Mouse (Mus musculus): Measurements from ENCODE around the gene Usp7.
"Not testable (repeated sequence)": the region's sequence is repeated elsewhere in the genome, so short reads cannot be mapped to it uniquely, and the experiment has no call there.

The Usp7 gene

DNA sequence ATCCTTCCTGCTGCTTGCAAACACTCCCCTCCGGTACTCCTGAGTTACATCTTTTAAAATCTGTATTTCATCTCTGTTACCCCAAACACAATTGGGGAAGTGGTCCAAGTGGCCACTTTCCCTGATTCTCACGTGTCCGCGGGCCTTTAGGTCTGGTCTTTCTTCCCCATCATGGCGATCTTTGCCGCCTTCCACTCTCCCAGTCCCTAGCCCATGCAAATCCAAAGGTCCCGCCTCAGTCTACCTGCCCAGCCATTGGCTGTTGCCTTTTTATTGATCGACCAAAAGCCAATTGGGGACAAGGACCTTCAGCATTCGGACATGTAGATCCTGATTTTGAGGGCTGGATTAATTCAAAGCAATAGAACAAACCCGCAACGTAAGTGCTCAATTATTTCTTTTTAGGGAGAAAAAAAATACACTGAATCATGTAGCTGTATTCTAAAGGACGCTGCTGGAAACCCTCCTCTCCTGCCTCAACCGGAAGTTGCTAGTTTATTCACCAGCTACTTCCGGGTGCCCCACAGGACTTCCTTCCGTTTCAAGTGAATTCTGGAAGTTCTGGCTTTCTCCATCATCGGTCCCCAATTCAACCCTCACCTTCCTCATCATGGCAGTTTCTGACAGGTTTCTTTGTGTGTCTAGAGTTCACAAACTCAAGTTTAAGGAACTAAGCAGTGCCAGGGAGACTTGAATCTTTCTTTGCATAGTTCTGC is 8.8 kb downstream of the Usp7 start:
- in situ Hi-C loops (cut with MboI): no loop called here

DNA sequence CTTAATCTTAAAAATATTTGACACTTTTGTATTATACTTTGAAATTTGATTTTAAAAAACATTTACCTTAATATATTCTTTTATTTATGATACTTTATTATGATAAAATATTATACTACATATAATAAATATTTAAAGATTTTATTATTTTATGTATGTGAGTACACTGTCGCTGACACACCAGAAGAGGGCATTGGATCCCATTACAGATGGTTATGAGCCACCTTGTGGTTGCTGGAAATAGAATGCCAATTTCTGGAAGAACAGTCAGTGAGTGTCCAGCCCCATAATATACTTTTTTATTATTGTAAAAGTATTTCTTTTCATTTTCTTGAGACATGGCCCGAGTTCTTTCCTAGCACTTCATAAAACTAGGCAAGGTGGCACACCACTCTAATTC is 10.4 kb downstream of the Usp7 start:
- in situ Hi-C loops (cut with MboI): no loop called here

- in situ Hi-C loops (cut with MboI): no loop called here
Measured at GRCm38 (mm10) chr16:8781191-8781590, 10.9 kb downstream of the Usp7 start.

GRCm38 (mm10) chr16:8780187-8780586 is 11.9 kb downstream of the Usp7 start:
- in situ Hi-C loops (cut with MboI): no loop called here

GRCm38 (mm10) chr16:8778697-8779096 is 13.4 kb downstream of the Usp7 start:
- in situ Hi-C loops (cut with MboI): no loop called here

DNA sequence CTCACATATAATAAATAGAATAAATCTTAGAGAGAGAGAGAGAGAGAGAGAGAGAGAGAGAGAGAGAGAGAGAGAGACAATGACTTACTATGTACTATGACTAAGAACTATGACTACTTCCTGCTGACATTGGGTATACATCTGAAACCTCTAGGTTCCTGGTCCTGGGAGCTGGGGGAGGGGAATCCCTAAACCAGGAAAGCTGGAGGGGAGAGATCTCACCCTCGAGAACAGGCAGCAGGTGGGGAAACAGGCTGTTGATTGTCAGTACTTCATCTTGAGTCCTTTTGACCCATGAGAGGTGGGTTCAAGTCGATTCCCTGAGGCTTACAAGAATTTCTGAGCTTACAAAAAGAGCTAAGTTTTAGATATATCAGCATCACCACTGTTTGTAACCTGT is 14.9 kb downstream of the Usp7 start:
- in situ Hi-C loops (cut with MboI): no loop called here

DNA sequence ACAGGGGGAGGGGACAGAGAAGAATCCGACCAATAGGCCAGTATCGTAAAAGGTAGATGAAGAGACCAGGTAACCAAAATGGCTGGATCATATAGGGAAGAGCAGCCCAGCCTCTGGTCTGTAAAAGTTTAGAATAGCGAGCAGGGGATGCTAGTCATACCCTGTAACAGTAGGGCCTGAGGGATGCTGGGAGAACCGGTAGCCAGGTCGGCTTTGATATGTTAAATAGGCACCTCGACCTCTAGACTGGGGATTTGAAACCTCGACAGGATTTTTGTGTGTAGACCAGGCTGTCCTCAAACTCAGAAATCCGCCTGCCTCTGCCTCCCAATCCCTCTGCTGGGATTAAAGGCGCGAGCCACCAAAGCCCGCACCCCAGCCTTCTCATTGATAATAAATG is 15.5 kb downstream of the Usp7 start:
- in situ Hi-C loops (cut with MboI): no loop called here

GRCm38 (mm10) chr16:8771086-8771485 is 21.0 kb downstream of the Usp7 start:
- in situ Hi-C loops (cut with MboI): no loop called here

- in situ Hi-C loops (cut with MboI): not testable (repeated sequence)
Measured at GRCm38 (mm10) chr16:8770342-8770741, 21.8 kb downstream of the Usp7 start.

- in situ Hi-C loops (cut with MboI): loop anchor here (10.0 kb wide), 1 partner anchor 85 kb away; the partner anchor contains the start of gene Gm5767
Measured at GRCm38 (mm10) chr16:8769466-8769865, 22.6 kb downstream of the Usp7 start.

- in situ Hi-C loops (cut with MboI): loop anchor here (10.0 kb wide), 1 partner anchor 84 kb away; the partner anchor contains the start of gene Gm5767
Measured at GRCm38 (mm10) chr16:8769065-8769464, 23.0 kb downstream of the Usp7 start.

DNA sequence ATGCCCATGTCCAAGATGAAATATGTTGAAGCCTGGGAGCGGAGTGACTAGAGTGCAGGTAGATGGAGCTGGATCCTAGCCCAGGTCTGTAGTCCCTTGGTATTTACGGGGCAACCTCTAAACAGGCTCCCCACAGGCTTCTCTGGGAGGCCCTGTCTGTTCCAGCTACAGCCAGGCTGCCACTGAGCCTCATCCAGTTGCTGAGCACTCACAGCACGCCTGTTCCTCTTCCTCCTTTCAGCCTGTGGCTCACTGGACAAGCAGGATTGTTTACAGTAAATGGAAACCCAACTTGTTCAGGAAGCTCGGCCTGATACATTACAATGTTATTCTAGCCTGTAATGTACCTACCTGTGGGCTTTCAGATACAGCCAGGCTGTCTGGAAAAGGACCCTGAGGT is 23.5 kb downstream of the Usp7 start:
- in situ Hi-C loops (cut with MboI): loop anchor here (10.0 kb wide), 1 partner anchor 84 kb away; the partner anchor contains the start of gene Gm5767

DNA sequence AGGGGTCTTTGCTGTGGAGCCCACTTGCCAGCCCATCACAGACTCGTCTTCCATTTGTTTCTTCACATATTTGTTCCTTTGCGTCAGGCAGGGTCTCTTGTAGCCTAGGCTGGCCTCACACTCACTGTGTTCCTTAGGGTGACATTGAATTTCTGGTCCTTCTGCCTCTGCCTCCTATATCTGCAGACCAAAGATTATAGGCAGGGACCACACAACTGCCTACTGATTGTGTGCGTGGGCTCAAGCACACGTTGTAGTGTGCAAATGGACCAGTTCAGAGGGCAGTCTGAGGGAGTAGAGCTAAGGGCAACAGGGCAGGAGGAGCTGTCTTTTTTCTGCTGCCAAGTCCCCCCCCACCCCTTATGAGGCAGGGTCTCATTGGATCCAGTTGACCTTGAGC is 24.0 kb downstream of the Usp7 start:
- in situ Hi-C loops (cut with MboI): loop anchor here (10.0 kb wide), 1 partner anchor 83 kb away; the partner anchor contains the start of gene Gm5767

- in situ Hi-C loops (cut with MboI): loop anchor here (10.0 kb wide), 1 partner anchor 83 kb away; the partner anchor contains the start of gene Gm5767
Measured at GRCm38 (mm10) chr16:8767133-8768052, 24.7 kb downstream of the Usp7 start.

DNA sequence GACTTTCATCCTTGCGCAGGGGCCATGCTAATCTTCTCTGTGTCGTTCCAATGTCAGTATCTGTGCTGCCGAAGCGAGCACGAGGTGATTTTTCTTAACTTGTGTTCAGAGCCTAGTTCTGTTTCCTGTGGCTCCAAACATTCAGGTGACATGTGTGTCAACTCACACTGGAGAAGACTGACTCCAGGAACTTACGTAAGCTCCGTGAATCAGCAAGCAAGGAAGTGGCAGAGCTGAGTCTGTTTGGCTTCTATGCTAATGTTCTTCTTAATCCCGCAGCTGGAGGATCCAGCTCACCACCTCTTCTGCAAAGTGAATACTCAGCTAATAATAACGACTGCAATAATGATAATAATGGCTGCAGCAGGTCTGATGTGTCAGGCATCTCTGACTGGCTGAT is 25.9 kb downstream of the Usp7 start:
- in situ Hi-C loops (cut with MboI): loop anchor here (10.0 kb wide), 1 partner anchor 81 kb away; the partner anchor contains the start of gene Gm5767

GRCm38 (mm10) chr16:8764124-8764907 is 27.8 kb downstream of the Usp7 start:
- in situ Hi-C loops (cut with MboI): loop anchor here (10.0 kb wide), 1 partner anchor 80 kb away; the partner anchor contains the start of gene Gm5767

GRCm38 (mm10) chr16:8763028-8763427 is 29.1 kb downstream of the Usp7 start:
- in situ Hi-C loops (cut with MboI): loop anchor here (10.0 kb wide), 1 partner anchor 78 kb away; the partner anchor contains the start of gene Gm5767

DNA sequence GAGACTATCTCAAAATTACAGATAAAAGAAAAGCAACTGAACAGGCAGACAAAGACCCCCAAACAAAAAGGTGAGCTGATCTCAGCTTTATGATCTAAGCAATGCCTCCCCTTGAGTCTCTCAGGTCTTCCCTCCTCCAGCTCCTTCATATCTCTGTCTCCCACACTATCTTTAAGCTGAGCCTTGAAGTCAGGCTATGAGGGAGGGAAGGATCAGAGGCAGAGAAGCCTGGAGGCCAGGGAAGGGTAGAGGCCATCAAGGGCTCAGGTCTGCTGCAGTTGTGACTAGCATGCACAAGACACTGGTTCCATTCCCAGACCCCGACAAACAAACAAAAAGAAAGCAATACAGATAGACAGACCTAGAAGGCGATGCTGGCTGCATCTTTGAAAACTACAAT is 30.2 kb downstream of the Usp7 start:
- in situ Hi-C loops (cut with MboI): loop anchor here (10.0 kb wide), 1 partner anchor 77 kb away; the partner anchor contains the start of gene Gm5767

GRCm38 (mm10) chr16:8761005-8761404 is 31.1 kb downstream of the Usp7 start:
- in situ Hi-C loops (cut with MboI): loop anchor here (10.0 kb wide), 1 partner anchor 76 kb away; the partner anchor contains the start of gene Gm5767

DNA sequence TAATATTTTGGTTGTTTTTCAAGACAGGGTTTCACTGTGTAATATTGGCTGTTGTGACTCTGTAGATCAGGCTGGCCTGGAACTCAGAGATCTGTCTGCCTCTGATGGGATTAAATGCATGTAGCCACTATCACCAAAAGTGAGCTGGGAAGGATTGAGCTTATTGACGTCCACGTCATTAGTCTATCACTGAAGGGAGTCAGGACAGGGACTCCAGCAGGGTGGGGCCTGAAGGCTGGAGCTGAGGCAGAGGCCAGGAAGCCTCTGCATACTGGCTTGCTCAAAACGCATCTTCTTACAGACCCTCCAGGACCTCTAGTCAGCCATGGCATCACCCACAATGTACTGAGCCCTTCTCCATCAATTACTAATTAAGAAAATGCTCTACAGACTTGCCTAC is 33.1 kb downstream of the Usp7 start:
- in situ Hi-C loops (cut with MboI): no loop called here

- in situ Hi-C loops (cut with MboI): no loop called here
Measured at GRCm38 (mm10) chr16:8758193-8758592, 33.9 kb downstream of the Usp7 start.

All from mature B cell (primary cell).